Mouse (Mus musculus): ENCODE results near the gene Eif2d. TPM values are rescaled to one million over a fixed set of nuclear protein-coding genes. Genes with fewer than 3 reads are reported as not detected.

Eif2d gene
- total and polyA plus RNA-seq, 2 experiments from 2014 or later = 29.2 to 43.2 TPM

GRCm38 (mm10) chr1:131167612-131168011 is 14.6 kb downstream of the Eif2d start:
- 93% methylated on average over 10 of the region's 10 CpGs for WGBS
- peaks cover 63% of the 10 kb centered on the region for H3K36me3 ChIP-seq (ENCODE audit: insufficient read depth, low read length)

DNA sequence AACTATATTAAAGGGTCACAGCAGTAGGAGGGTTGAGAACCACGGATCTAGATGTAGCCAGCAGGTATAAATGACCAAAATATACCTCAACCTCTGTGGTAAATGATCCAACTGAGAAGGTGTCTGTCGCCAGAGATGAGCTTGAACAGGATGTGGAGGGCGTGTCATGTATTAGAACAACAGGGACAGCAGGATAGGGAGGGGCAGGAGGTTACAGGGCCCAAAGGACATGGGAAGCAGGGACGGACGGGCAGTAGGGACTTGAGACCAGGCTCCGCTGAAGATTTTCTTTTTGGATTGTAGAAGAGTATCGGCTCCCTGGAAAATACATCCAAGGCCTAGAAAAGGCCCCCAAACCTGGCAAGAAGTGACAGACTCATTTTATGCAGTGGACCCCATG is 20.0 kb downstream of the Eif2d start:
- Histone ChIP-seq H3K9me3 (ENCODE audit: low read length) (no peaks in the 10 kb centered on the region), H3K36me3 (ENCODE audit: insufficient read depth, low read length) (peaks cover 60% of the 10 kb centered on the region), H3K9ac (replicated peaks; ENCODE audit: low read length, poor library complexity, severe bottlenecking) (no peak overlapping the region), H3K4me1 (ENCODE audit: insufficient read depth, low read length) (no peaks in the 10 kb centered on the region), H3K27ac (ENCODE audit: low read depth, low read length) (no peak overlapping the region), H3K4me2 (ENCODE audit: low read depth, low read length, poor library complexity, severe bottlenecking) (no peak overlapping the region), H3K27me3 (ENCODE audit: insufficient read depth, low read length) (no peaks in the 10 kb centered on the region), H3K4me3 (ENCODE audit: low read depth, low read length) (no peak overlapping the region)
- 88% methylated on average over 7 of the region's 7 CpGs for WGBS
- TF ChIP-seq CTCF (IDR thresholded peaks at IDR 0.05) = no peak
- DNase-seq (ENCODE audit: low spot score) (no peak), ATAC-seq (ENCODE audit: low FRiP score) (no peak)

More at GRCm38 (mm10) chr1:131167612-131168011, 14.6 kb downstream of the Eif2d start:
- H3K9ac ChIP-seq (replicated peaks; ENCODE audit: low read length, poor library complexity, severe bottlenecking) = no peak overlapping the region
- H3K4me2 ChIP-seq (ENCODE audit: low read depth, low read length, poor library complexity, severe bottlenecking) = no peak overlapping the region
- TF ChIP-seq CTCF (IDR thresholded peaks at IDR 0.05) = no peak
- no peak for ATAC-seq (ENCODE audit: low FRiP score)
- H3K9me3 ChIP-seq (ENCODE audit: low read length) = no peaks in the 10 kb centered on the region
- no peaks in the 10 kb centered on the region for H3K27me3 ChIP-seq (ENCODE audit: insufficient read depth, low read length)
- H3K4me3 ChIP-seq (ENCODE audit: low read depth, low read length) = no peak overlapping the region
- no peak overlapping the region for H3K27ac ChIP-seq (ENCODE audit: low read depth, low read length)
- H3K4me1 ChIP-seq (ENCODE audit: insufficient read depth, low read length) = no peaks in the 10 kb centered on the region
- no peak for DNase-seq (ENCODE audit: low spot score)

DNA sequence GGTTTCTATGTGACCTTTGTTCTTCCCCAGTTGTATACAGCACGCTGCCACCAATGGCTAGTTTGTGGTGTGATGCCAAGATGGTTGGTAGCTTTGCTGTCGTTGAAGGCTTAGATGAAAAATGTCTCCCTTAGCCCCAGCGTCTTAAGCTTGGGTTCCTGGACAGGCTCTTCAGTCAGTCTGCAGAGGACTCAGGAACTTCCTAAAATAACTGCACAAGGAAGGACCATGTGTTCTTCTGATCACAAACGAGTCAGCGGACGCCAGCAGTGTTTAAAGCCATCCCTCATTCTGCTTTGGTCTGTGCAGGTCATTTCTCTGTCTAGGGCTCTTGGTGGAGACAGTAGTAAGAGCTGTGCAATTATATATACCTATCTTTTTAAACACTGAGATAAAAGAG is 20.8 kb downstream of the Eif2d start:
- H3K36me3 ChIP-seq (ENCODE audit: insufficient read depth, low read length) = peaks cover 52% of the 10 kb centered on the region
- no peak overlapping the region for H3K27ac ChIP-seq (ENCODE audit: low read depth, low read length)
- no peaks in the 10 kb centered on the region for H3K27me3 ChIP-seq (ENCODE audit: insufficient read depth, low read length)
- TF ChIP-seq CTCF (IDR thresholded peaks at IDR 0.05) = no peak
- H3K4me2 ChIP-seq (ENCODE audit: low read depth, low read length, poor library complexity, severe bottlenecking) = no peak overlapping the region
- ATAC-seq (ENCODE audit: low FRiP score) (no peak), DNase-seq (ENCODE audit: low spot score) (no peak)
- H3K4me1 ChIP-seq (ENCODE audit: insufficient read depth, low read length) = no peaks in the 10 kb centered on the region
- H3K9me3 ChIP-seq (ENCODE audit: low read length) = no peaks in the 10 kb centered on the region
- H3K4me3 ChIP-seq (ENCODE audit: low read depth, low read length) = no peak overlapping the region
- 87% methylated on average over 6 of the region's 6 CpGs for WGBS
- H3K9ac ChIP-seq (replicated peaks; ENCODE audit: low read length, poor library complexity, severe bottlenecking) = no peak overlapping the region

DNA sequence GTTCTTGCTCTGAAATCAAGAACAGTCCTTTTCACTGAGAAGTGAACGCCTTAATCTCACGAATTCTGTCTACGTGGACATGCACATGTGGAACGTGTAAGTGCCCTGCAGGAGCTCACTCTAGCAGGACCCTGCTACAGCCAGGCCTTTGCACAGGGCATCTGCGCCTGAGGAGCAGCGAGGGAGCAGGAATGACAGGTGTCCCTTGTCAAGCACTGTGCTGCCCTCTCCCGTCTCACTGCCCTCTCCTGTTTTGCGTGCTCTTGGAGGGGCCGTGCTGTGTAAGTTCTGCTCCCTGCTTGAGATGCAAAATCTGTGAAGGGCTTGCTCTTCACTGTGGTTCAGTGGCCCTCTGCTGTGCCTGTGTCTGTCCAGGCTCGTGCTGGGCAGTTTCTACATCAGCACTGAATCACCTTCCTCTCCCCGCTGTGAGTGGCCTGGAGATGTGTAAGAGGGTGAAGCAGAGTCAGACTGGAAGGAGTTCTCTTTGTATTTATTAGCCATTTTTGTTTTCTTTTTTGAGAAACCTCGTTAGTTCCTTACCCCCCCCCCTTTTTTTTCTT is 21.4 kb downstream of the Eif2d start:
- TF ChIP-seq CTCF (IDR thresholded peaks at IDR 0.05) = no peak
- Histone ChIP-seq H3K9me3 (ENCODE audit: low read length) (no peaks in the 10 kb centered on the region), H3K9ac (replicated peaks; ENCODE audit: low read length, poor library complexity, severe bottlenecking) (no peak overlapping the region), H3K4me2 (ENCODE audit: low read depth, low read length, poor library complexity, severe bottlenecking) (no peak overlapping the region), H3K27me3 (ENCODE audit: insufficient read depth, low read length) (no peaks in the 10 kb centered on the region), H3K27ac (ENCODE audit: low read depth, low read length) (no peak overlapping the region), H3K4me1 (ENCODE audit: insufficient read depth, low read length) (no peaks in the 10 kb centered on the region), H3K4me3 (ENCODE audit: low read depth, low read length) (no peak overlapping the region), H3K36me3 (ENCODE audit: insufficient read depth, low read length) (peaks cover 51% of the 10 kb centered on the region)
- 86% methylated on average over 12 of the region's 12 CpGs for WGBS
- no peak for ATAC-seq (ENCODE audit: low FRiP score)
- no peak for DNase-seq (ENCODE audit: low spot score)

DNA sequence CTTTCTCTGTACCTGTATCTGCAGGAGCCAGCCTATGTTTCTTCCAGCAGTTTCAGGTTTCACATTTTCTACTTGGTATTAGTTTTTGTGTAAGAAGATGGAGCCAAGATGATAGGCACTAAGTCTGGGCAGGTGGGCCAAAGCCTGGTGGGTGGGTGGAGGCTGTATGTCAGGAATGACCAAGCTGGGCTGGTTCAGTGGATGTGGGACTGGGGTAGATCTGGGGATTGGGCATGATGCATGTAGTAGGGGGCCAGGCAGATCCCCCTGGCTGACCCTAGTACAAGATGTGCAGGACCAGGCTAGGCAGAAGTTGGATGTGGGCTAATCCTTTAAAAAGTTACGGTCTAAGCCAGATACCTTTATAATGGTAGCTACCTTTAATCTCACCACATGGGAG is 22.2 kb downstream of the Eif2d start:
- TF ChIP-seq CTCF (IDR thresholded peaks at IDR 0.05) = no peak
- H3K9ac ChIP-seq (replicated peaks; ENCODE audit: low read length, poor library complexity, severe bottlenecking) = no peak overlapping the region
- no peak overlapping the region for H3K4me3 ChIP-seq (ENCODE audit: low read depth, low read length)
- 95% methylated on average over 1 of the region's 1 CpGs for WGBS
- no peak for ATAC-seq (ENCODE audit: low FRiP score)
- H3K4me2 ChIP-seq (ENCODE audit: low read depth, low read length, poor library complexity, severe bottlenecking) = no peak overlapping the region
- no peaks in the 10 kb centered on the region for H3K27me3 ChIP-seq (ENCODE audit: insufficient read depth, low read length)
- no peak for DNase-seq (ENCODE audit: low spot score)
- no peaks in the 10 kb centered on the region for H3K4me1 ChIP-seq (ENCODE audit: insufficient read depth, low read length)
- H3K36me3 ChIP-seq (ENCODE audit: insufficient read depth, low read length) = peaks cover 50% of the 10 kb centered on the region
- no peak overlapping the region for H3K27ac ChIP-seq (ENCODE audit: low read depth, low read length)
- H3K9me3 ChIP-seq (ENCODE audit: low read length) = no peaks in the 10 kb centered on the region

GRCm38 (mm10) chr1:131175819-131176218 is 22.8 kb downstream of the Eif2d start:
- no peak for TF ChIP-seq CTCF (IDR thresholded peaks at IDR 0.05)
- no peak for DNase-seq (ENCODE audit: low spot score)
- Histone ChIP-seq H3K4me3 (ENCODE audit: low read depth, low read length) (no peak overlapping the region), H3K27me3 (ENCODE audit: insufficient read depth, low read length) (no peaks in the 10 kb centered on the region), H3K4me1 (ENCODE audit: insufficient read depth, low read length) (no peaks in the 10 kb centered on the region), H3K9me3 (ENCODE audit: low read length) (no peaks in the 10 kb centered on the region), H3K4me2 (ENCODE audit: low read depth, low read length, poor library complexity, severe bottlenecking) (no peak overlapping the region), H3K36me3 (ENCODE audit: insufficient read depth, low read length) (peaks cover 50% of the 10 kb centered on the region), H3K27ac (ENCODE audit: low read depth, low read length) (no peak overlapping the region), H3K9ac (replicated peaks; ENCODE audit: low read length, poor library complexity, severe bottlenecking) (no peak overlapping the region)
- 94% methylated on average over 8 of the region's 8 CpGs for WGBS
- ATAC-seq (ENCODE audit: low FRiP score) = no peak
